Mouse (Mus musculus): ENCODE results near the gene Ryk. TPM values are rescaled to one million over a fixed set of nuclear protein-coding genes. Genes with fewer than 3 reads are reported as not detected.

Gene Ryk
- 10 to 100 TPM; 32.7 to 38.4 TPM for total RNA-seq (2021)

- peak; percentile 74 to 82 for DNase-seq (ENCODE audit: low spot score in 2 of 2)
- intact Hi-C loops (cut with DNase I): loop anchor here (2.0 kb wide), 1 partner anchor 30 kb away; no protein-coding TSS in a partner anchor
These were observed at the start of gene Ryk for GRCm38 (mm10) chr9:102834742-102835591. TSS of gene Ryk (plus strand) at chr9:102834917.

- intact Hi-C loops (cut with DNase I): no loop called here
- DNase-seq (ENCODE audit: low spot score in 2 of 2): no peak
These were observed 45.2 kb upstream of the Ryk start for GRCm38 (mm10) chr9:102789491-102789890.

DNA sequence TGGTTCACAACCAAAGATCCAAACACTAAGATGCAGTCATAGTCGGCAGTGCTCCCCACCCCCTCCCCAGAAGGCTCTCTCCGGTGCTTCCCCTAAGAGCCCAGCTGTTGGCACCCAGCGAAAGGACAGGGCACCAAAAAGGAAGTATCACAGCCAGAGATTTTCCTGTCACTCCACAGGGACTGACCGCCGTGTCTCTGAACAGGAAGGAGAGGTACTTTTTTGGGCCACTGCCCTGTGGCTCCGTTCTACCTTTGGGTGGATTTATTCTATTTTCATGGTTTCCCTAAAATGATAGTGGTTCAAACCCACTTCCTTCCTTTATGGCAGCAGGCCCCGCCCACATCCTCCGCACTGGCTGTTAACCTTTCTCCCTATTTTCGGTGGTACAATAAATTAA lies 42.9 kb upstream of the Ryk start:
- no peak for DNase-seq (ENCODE audit: low spot score in 2 of 2)
- intact Hi-C loops (cut with DNase I): no loop called here

GRCm38 (mm10) chr9:102792836-102793235 lies 41.9 kb upstream of the Ryk start:
- no peak for DNase-seq (ENCODE audit: low spot score in 2 of 2)
- intact Hi-C loops (cut with DNase I): no loop called here

- DNase-seq (ENCODE audit: low spot score in 2 of 2): peak in 1 of 2 experiments; percentile 38
- intact Hi-C loops (cut with DNase I): no loop called here
These were observed 41.4 kb upstream of the Ryk start for GRCm38 (mm10) chr9:102793286-102793809.

DNA sequence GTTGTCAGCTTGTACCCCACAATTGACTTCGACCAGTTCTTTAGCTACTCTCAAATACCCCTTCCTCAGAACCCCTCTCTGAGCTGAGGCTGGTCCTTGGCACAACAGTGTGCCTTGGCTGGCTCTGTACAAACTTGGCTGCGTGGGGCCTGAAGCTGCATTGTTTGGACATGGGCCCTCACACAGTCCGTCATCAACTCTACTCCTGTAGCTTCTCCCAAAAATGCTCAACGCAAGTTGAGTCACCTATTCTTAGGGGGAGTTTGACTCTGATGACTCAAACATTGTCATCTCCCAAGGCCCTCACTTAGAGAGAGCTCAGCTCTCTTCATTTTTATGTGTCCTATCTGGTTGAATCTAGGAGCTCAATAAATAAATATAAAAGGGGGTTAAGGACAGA lies 36.3 kb upstream of the Ryk start:
- intact Hi-C loops (cut with DNase I): no loop called here
- no peak for DNase-seq (ENCODE audit: low spot score in 2 of 2)

GRCm38 (mm10) chr9:102806056-102806573 lies 28.6 kb upstream of the Ryk start:
- intact Hi-C loops (cut with DNase I): loop anchor here (10.0 kb wide), 1 partner anchor 1921 kb away; no protein-coding TSS in a partner anchor
- DNase-seq (ENCODE audit: low spot score in 2 of 2): no peak

DNA sequence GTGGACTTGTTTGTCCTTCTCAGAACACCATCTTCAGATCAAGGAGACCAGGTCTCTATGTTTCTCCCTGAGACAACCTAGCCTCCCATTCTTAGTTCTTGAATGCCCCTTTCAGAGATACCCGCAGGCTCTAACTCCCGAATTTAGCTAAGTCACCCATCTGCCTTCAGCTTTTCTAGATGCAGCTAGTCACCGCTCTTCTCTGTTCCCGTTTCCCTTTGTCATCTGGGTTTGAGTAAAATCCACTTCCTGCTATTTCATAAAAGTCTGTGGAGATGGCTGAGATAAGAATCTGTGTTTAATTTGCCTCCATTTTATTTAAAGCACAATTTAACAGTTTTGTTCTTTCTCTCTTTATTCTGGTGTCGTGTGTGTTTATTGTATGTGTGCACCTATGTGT lies 23.5 kb upstream of the Ryk start:
- intact Hi-C loops (cut with DNase I): no loop called here
- no peak for DNase-seq (ENCODE audit: low spot score in 2 of 2)

GRCm38 (mm10) chr9:102818228-102818627 lies 16.5 kb upstream of the Ryk start:
- DNase-seq (ENCODE audit: low spot score in 2 of 2): no peak
- intact Hi-C loops (cut with DNase I): no loop called here

DNA sequence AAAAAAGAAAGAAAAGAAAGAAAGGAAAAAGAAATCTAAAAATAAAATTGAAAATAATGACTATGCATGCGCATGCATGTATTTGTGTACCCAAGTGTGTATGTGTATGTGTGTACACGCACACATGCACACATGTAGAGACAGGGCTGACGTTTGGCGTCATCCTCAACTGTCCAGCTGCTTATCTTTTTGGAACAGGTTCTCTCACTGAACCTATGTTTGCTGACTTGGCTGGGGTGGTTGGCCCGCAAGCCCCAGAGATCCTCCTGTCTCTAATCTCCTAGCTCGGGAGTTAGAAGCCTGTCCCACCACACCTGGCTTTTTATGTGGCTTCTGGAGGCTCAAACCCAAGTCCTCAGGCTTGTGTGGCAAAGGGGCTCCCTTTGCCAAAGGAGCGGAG lies 6.1 kb upstream of the Ryk start:
- DNase-seq (ENCODE audit: low spot score in 2 of 2): no peak
- intact Hi-C loops (cut with DNase I): no loop called here

GRCm38 (mm10) chr9:102831541-102831940 lies 3.2 kb upstream of the Ryk start:
- no peak for DNase-seq (ENCODE audit: low spot score in 2 of 2)
- intact Hi-C loops (cut with DNase I): no loop called here

- no peak for DNase-seq (ENCODE audit: low spot score in 2 of 2)
- intact Hi-C loops (cut with DNase I): loop anchor here (2.0 kb wide), 1 partner anchor 30 kb away; no protein-coding TSS in a partner anchor
These were observed 339 bp upstream of the Ryk start for GRCm38 (mm10) chr9:102834414-102834741.

DNA sequence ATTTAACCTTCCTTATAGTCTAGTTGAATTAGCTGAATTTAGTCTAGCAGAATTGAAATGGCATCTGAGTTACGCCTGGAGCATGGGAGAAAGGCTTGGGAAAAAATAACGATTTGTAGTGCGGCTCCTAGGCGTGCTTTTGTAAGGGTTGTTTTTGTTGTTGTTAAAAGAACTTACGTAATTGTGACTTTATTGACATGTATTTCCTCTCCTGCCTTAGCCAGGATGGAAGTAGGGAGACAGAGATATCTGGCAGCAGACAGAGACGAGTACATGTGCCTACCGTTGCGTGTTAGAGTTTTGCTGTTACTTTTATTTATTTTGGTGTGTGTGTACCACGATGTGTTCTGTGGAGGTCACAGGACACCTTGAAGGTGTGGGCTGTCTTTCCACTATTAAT lies 1.6 kb downstream of the Ryk start:
- DNase-seq (ENCODE audit: low spot score in 2 of 2): no peak
- intact Hi-C loops (cut with DNase I): no loop called here

DNA sequence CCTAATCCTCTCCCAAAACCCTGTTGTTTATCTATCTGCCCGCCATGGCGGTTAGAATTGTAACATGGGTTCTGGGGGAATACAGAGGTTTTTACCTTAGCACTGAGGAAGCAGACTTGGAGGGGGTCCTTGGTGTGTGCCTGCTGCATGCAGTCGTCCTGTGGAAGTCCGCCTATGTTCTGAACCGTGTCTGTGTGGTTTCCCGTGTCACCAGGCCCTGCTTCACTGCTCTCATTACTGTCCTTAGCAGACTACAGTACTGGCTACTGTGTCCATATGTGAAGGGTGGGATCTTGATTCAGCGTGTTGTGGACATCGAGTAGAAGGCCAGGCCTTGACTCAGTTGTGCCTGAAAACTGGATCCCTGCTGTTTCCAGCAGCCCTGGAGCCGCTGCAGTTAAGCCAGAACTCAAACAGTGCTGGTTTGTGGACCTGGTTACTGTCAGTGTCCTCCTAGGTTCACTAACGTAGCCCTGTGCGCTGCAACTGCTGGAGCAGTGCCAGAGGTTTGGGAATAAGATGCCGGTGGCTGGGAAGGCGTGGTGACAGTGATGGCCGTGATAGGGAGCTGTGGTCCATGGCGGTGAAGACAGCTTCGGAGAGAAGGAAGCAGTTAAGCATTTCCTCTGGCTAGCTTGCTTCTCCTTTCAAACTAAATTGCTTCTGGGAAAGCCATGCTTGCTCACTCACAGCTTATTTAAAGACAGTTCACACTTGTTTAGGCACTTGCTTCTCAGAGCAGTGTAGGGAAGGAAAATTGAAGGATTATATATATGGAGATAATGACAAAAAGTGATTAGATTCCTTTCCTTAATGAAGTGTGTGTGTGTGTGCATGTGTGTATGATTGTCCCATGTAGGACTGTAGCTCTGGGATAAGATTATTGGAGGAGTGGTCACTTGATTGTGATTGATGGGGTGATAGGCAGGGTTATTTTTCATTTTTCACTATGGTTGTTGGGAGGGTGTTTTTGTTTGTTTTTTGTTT lies 6.4 kb downstream of the Ryk start:
- intact Hi-C loops (cut with DNase I): no loop called here
- no peak for DNase-seq (ENCODE audit: low spot score in 2 of 2)

GRCm38 (mm10) chr9:102841832-102842231 lies 7.1 kb downstream of the Ryk start:
- intact Hi-C loops (cut with DNase I): no loop called here

DNA sequence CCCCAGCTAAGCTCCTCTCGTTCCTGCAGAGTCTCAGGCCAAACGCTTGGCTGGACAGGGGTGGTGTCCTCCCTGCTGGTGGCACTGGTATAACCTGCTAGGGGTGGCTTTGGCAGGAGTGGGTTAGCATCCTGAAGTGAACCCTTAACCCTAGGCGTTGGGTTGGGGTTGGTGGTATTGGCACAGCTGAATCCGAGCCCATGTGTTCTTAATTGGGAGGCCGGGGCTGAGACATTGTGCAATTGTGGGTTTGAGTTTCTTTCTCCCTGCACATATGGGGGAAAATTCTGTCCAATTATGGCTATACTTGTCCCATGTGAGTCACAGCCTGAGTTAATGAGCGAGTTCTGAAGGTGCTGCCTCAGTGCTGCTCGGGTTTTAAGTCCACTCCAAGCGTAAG lies 7.8 kb downstream of the Ryk start:
- DNase-seq (ENCODE audit: low spot score in 2 of 2): peak in 1 of 2 experiments; percentile 33
- intact Hi-C loops (cut with DNase I): no loop called here

More at GRCm38 (mm10) chr9:102841832-102842231, 7.1 kb downstream of the Ryk start:
- no peak for DNase-seq (ENCODE audit: low spot score in 2 of 2)

DNA sequence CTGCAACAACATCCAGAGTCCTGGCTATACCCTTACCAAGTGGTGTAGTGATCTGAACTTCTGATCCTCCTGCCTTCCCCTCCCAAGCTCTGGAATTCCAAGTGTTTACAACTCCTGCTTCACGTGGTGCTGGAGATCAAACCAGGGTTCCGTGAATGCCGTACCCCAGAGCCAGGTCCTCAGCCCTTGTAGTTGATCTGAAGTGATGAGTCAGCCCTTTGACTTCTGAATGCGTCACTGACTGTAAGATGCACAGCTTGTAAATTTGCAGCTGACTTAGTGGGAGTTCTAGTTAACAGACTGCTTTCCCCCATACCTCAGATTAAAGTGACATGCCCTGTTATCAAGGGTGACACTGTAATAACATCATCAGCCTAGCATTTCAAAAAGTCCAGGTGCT lies 8.9 kb downstream of the Ryk start:
- intact Hi-C loops (cut with DNase I): no loop called here
- DNase-seq (ENCODE audit: low spot score in 2 of 2): no peak

GRCm38 (mm10) chr9:102845851-102846250 lies 11.1 kb downstream of the Ryk start:
- no peak for DNase-seq (ENCODE audit: low spot score in 2 of 2)
- intact Hi-C loops (cut with DNase I): no loop called here

GRCm38 (mm10) chr9:102846348-102846747 lies 11.6 kb downstream of the Ryk start:
- intact Hi-C loops (cut with DNase I): no loop called here
- peak in 1 of 2 experiments; percentile 32 for DNase-seq (ENCODE audit: low spot score in 2 of 2)

Measured in left cerebral cortex, postnatal 25 days (tissue).